Mouse (Mus musculus) layer of hippocampus, postnatal 14 days (tissue): ENCODE results near the gene Lamb1. TPM values are rescaled to one million over a fixed set of nuclear protein-coding genes. Genes with fewer than 3 reads are reported as not detected.

Source experiments
- DNase-seq, 2 experiments: peaks; one replicate each; pipeline ENCODE4 v3.0.0; 2021 to 2022; ENCODE audit warnings: low spot score in 2 of 2, mixed read lengths in 1 of 2
- total RNA-seq, 2 experiments: library from RNA; stranded (reverse); gene quantifications; 2 replicates each; pipeline ENCODE4 v1.2.3; 2021

Gene Lamb1
- total RNA-seq, 2 experiments from 2014 or later: 47.5 to 54.9 TPM

DNA sequence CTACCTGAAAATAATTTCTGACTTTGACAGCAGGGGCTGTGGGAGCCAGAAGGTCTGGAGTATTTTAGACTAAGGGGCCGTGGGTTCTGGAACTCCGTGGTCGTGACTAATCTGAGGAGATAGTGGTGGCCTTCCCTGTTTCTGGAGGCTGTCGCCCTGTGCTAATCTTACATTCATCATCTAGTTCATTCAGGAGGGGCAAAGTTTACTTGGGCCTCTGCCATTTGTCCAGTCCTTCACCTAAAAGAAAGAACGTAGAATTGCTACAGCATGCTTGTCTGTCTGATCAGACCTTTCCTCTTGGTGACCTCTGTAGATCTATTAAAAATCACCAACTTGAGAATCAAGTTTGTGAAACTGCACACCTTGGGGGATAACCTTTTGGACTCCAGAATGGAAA is 17.2 kb downstream of the Lamb1 start:
- no peak for DNase-seq

GRCm38 (mm10) chr12:31283131-31283530 is 18.1 kb downstream of the Lamb1 start:
- no peak for DNase-seq

- no peak for DNase-seq
Observed at GRCm38 (mm10) chr12:31283617-31284136, 18.6 kb downstream of the Lamb1 start.

- no peak for DNase-seq
Observed at GRCm38 (mm10) chr12:31289046-31289445, 24.0 kb downstream of the Lamb1 start.

DNA sequence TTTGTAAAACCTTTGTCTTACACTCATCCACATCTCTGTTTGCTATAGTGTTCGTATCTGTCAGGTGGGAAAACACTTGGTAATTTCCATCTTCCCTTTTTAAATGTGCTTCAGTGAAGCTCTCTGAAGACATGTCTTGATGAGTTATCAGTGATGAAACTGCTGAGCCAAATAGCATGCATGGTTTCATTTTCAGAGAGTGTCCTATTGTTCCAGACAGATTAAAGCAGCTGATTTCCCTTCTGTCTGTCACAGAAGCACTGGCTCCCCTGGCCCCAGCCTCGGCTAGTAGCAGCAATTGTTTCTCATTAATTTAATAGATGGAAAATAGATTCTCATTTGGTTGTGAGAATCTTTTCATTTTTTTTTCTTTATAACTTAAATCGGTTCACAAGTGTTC is 25.9 kb downstream of the Lamb1 start:
- no peak for DNase-seq

DNA sequence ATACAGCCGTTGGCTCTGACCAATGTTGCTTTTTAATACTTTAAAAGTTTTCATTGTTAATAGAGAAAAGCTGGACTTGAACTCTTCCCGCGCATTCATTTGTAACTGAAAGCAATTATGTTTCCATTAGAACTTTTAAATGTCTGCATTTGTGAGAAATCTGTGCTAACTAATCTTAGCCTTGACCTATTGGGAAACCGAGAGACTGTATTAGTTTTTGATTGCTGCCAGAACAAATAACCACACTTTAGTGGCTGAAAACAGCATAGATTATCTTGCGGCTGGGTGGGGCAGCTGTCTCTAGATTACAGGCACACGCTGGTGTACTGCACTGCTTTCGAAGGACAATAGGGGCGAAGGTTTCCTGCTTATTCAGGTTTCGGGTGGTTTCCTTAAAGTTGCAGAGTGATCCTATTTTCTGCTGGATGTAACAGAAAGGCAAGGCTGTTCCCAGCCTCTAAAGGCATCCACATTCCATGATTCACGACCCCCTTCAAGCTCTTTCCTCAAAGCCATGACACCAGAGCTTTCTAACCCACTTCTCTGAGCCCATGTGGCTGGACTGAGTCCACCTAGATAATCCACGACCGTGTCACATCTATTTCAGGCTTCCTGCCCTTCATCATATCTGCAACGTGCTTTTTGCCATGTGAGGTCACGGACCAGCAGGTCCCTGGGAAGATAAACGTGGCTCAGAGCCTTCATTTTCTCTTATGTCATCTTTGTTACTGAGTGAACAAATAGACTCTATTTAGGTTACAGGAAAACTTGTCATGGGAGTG is 28.5 kb downstream of the Lamb1 start:
- DNase-seq: no peak

DNA sequence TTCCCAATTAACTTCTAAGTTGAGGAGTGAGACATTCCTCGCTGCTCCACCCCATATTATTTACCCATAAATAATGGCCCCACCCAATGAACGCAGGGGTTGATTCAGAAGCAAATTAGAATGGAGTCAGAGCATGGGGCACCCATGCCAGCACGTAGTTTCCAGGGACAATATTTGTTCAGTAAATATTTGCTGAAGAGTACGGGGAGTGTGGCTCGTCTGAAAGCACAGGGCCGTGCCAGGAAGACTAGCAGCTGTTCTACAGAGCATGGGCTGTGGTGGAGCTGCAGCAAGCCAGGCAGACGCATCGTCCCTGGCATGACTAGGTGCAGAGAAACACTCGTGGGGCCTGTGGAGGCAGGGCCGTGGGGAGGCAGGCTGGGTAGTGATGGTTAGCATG is 29.5 kb downstream of the Lamb1 start:
- no peak for DNase-seq

GRCm38 (mm10) chr12:31294996-31295395 is 30.0 kb downstream of the Lamb1 start:
- no peak for DNase-seq

GRCm38 (mm10) chr12:31295505-31295904 is 30.5 kb downstream of the Lamb1 start:
- no peak for DNase-seq

GRCm38 (mm10) chr12:31296097-31296496 is 31.1 kb downstream of the Lamb1 start:
- no peak for DNase-seq

GRCm38 (mm10) chr12:31298122-31298521 is 33.1 kb downstream of the Lamb1 start:
- no peak for DNase-seq

DNA sequence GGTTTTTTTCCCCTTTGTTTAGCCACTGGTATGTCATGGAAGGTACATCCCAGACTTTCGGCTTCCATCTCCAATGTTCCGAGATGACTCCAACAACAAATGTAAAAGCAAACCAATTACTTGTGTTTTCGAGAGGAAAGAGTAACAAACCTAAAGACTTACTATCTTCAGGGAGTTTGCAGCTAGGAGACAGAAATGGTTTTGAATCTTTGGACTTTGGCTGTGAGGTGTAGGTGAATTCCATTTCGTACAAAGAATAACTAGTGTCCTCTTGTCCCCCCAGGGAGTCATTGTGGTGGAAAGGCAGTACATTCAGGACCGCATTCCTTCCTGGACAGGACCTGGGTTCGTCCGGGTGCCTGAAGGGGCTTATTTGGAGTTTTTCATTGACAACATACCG is 33.5 kb downstream of the Lamb1 start:
- no peak for DNase-seq

GRCm38 (mm10) chr12:31299126-31299525 is 34.1 kb downstream of the Lamb1 start:
- no peak for DNase-seq

DNA sequence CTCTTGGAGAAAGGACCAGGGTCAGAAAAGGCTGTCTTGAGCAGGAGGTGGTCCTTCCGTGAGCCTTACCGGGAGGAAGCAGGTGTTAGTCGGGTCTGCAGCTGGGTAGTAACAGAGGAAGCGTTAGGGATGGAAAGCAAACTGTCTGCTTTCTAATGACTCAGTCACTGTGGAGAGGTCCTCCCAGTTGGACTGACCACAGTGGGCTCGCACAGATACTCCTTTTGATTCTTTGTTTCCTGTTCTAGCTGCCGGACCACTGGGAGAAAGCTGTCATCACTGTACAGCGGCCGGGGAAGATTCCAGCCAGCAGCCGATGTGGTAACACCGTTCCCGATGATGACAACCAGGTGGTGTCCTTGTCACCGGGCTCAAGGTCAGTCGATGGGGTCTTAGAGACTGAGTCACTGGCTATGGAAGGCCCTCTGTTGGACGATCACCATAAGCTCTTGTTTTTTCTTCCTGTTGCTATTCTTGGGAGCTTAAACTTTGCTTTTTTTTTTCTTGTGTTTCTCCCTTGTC is 34.7 kb downstream of the Lamb1 start:
- DNase-seq: no peak

DNA sequence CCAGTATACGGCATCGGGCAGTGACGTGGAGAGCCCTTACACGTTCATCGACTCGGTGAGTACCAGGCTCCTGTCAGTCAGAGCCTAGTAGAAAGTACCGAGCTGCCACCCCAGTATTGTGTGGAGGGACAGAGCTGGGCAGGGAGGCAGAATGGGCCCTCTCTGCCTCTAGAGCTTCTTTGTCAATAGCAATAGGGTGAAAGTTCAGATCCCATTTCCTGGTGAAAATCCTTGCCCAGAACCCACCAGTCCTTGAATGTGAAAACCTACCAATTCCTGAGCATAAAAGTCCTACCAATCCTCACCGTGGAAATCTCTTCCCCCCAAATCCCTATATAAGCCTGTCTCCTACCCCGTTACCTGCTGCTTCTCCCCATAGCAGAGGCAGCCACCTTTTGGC is 35.2 kb downstream of the Lamb1 start:
- no peak for DNase-seq

- DNase-seq: no peak
Observed at GRCm38 (mm10) chr12:31302266-31302665, 37.2 kb downstream of the Lamb1 start.

DNA sequence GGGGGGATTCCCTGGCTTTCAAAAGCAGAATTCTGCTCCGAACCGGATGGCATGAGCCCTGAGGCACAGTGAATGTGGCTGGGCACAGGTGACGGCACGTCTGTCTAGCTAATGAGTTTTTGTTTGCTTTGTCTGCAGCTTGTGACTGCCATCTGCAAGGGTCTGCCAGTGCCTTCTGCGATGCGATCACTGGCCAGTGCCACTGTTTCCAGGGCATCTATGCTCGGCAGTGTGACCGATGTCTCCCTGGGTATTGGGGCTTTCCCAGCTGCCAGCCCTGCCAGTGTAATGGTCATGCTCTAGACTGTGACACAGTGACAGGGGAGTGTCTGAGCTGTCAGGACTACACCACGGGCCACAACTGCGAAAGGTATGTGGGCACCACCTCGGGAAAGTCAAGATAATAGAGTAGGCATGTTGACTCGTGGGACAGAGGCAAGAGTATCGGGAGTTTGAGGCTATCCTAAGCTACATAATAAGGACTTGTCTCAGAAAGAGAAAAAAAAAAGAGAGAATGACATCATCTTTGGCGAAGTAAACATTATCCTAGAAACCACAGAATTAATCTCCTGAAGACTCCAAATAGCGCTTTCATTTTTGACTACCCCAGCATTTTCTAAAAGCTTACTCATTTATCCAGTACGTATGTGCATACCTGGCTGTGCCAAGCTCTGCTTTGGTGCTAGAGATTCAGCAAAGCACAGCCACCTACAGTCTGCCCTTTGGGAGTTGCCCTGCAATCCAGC is 37.9 kb downstream of the Lamb1 start:
- DNase-seq: no peak

DNA sequence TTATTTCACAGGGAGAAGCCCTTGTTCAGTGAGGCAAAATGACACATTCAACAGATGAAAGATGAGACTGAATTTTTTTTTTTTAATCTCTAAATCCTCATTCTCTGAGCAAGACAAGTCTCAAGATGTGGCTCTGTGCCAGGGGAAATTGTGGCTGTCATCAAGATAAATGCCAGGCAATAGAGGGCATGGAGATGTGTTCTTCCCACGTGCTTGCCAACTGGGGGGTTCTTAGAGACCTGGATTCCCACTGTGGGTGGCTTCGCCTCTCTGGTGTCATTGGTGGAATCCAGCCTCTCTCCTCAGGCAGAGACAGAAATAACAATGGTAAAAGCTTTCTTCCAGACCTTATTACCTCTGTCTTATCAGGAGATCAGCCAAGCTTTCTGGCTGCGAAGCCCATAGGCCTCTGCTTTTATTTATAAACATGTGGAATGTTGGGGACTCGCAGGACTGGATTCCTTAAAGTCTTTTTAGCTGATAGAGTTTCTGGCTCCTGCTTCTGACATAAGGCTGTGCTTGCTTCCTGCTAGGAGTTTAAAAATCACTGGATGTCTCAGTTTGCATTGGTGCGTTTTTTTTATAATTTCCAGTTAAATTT is 41.1 kb downstream of the Lamb1 start:
- no peak for DNase-seq

GRCm38 (mm10) chr12:31307011-31307410 is 42.0 kb downstream of the Lamb1 start:
- DNase-seq: no peak

DNA sequence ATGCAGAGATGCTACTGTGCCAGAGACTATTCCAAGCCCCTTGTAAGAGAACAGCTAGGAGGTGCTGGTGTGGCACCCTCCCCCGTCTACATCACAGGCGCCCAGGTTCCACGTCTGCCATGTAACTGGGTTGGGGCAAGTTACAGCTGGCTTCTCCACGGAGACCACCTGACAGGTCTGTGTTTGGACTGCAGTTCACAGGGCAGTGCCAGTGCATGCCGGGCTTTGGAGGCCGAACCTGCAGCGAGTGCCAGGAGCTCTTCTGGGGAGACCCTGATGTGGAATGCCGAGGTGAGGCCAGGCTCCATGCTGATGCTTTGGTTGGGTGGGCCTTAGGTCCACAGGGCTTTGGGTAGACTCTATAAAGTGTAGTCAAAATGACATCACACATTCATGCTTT is 42.7 kb downstream of the Lamb1 start:
- DNase-seq: no peak

GRCm38 (mm10) chr12:31310687-31311086 is 45.7 kb downstream of the Lamb1 start:
- DNase-seq: no peak
